Mouse (Mus musculus) midbrain, postnatal 0 days (tissue): ENCODE results near the gene Kmo. TPM values are rescaled to one million over a fixed set of nuclear protein-coding genes. Genes with fewer than 3 reads are reported as not detected.
A peak's percentile ranks its signal among the peaks of the same experiment; 100 is the strongest.

Experiments used
- ATAC-seq: fragments of 200-750 bp; cut with Nextera tagmentation; 2 replicates; pipeline ENCODE4 v1.8.0; 2017; ENCODE audit warnings: moderate number of reproducible peaks, mild to moderate bottlenecking, moderate TSS enrichment, moderate library complexity; ENCODE audit not compliant: low FRiP score
- DNase-seq: peaks from one replicate; pipeline ENCODE4 v3.0.0-alpha.2; 2015; ENCODE audit warnings: low spot score
- H3K27ac ChIP-seq: fragments of 300-500 bp; sonication (generic); 2 replicates; pipeline ENCODE4 v1.5.1; 2014; ENCODE audit warnings: low read depth, mild to moderate bottlenecking, low read length, mixed read lengths
- H3K27me3 ChIP-seq: fragments of 300-500 bp; sonication (generic); 2 replicates; pipeline ENCODE4 v1.6.1; 2014; ENCODE audit warnings: low read length, control low read depth, mixed read lengths; ENCODE audit not compliant: insufficient read depth
- H3K36me3 ChIP-seq: fragments of 300-500 bp; sonication (generic); 2 replicates; pipeline ENCODE4 v1.6.1; 2014; ENCODE audit warnings: low read length, control low read depth, mixed read lengths; ENCODE audit not compliant: insufficient read depth
- H3K4me1 ChIP-seq: fragments of 300-500 bp; sonication (generic); 2 replicates; pipeline ENCODE4 v1.6.1; 2014; ENCODE audit warnings: mild to moderate bottlenecking, control low read depth, antibody characterized with exemption, low read length, mixed read lengths; ENCODE audit not compliant: insufficient read depth
- H3K4me2 ChIP-seq: fragments of 300-500 bp; sonication (generic); 2 replicates; pipeline ENCODE4 v1.6.1; 2014; ENCODE audit warnings: low read depth, mild to moderate bottlenecking, low read length, mixed read lengths; ENCODE audit not compliant: poor library complexity, severe bottlenecking
- H3K4me3 ChIP-seq: fragments of 300-500 bp; sonication (generic); 2 replicates; pipeline ENCODE4 v1.5.1; 2014; ENCODE audit warnings: low read depth, mild to moderate bottlenecking, low read length, moderate library complexity
- H3K9ac ChIP-seq: fragments of 300-500 bp; sonication (generic); replicated peaks from 2 replicates; pipeline ENCODE4 v1.6.1; 2014; ENCODE audit warnings: mild to moderate bottlenecking, low read length, moderate library complexity, mixed read lengths; ENCODE audit not compliant: poor library complexity, severe bottlenecking
- H3K9me3 ChIP-seq: fragments of 300-500 bp; sonication (generic); 2 replicates; pipeline ENCODE4 v1.6.1; 2016; ENCODE audit warnings: low read length, control low read depth
- CTCF ChIP-seq: IDR thresholded peaks from 2 replicates; pipeline ENCODE4 v1.5.1; 2016; ENCODE audit warnings: antibody characterized with exemption, mild to moderate bottlenecking
- WGBS: fragments of 180-500 bp; shearing (Covaris S2); extraction: QIAGEN DNeasy Blood & Tissue Kit; methylation state at CpG from one replicate; pipeline ENCODE4 v1.1.7; 2014; 5-methylcytosine and 5-hydroxymethylcytosine counted together
- polyA plus RNA-seq: library from polyadenylated mRNA; unstranded; fragments of >200 nt; fragmentation: Nextera tagmentation; extraction: Ambion mirVana; gene quantifications from 2 replicates; pipeline ENCODE4 v1.2.1, GENCODE M21; 2015
- total RNA-seq: library from RNA; depleted of rRNA; stranded (reverse); fragments of >200 nt; gene quantifications from 2 replicates; pipeline ENCODE4 v1.2.3, GENCODE M21; 2014

The Kmo gene
- total and polyA plus RNA-seq, 2 experiments from 2014 or later, result not detected

DNA sequence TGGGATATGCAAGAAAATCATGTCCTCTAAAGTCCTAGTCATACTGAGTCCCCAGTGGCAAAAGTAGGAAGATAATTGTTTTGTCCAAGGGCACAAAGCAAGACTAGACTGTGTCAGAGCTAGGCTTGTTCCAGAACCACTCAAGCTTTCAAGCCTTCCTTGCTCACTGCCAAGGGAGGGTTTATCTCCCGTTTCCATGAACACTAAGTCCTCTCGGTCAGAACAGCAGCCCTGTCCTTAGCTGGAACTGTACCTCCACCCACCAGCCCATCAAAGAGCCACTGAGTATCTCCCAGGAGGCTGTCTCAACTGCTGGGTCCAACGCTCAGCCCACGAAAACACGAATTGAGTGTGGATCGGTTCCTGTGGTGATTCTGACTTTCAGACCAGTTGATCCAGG is 54.9 kb downstream of the Kmo start:
- H3K27ac ChIP-seq, result no peak overlapping the region
- H3K4me3 ChIP-seq, result no peak overlapping the region
- ATAC-seq, result no peak
- H3K27me3 ChIP-seq, result no peaks in the 10 kb centered on the region
- no peak for DNase-seq
- no peaks in the 10 kb centered on the region for H3K36me3 ChIP-seq
- H3K9me3 ChIP-seq, result no peaks in the 10 kb centered on the region
- H3K9ac ChIP-seq, result no peak overlapping the region
- no peak overlapping the region for H3K4me2 ChIP-seq
- 84% methylated on average over 6 of the region's 6 CpGs for WGBS
- TF ChIP-seq CTCF, result no peak
- no peaks in the 10 kb centered on the region for H3K4me1 ChIP-seq

DNA sequence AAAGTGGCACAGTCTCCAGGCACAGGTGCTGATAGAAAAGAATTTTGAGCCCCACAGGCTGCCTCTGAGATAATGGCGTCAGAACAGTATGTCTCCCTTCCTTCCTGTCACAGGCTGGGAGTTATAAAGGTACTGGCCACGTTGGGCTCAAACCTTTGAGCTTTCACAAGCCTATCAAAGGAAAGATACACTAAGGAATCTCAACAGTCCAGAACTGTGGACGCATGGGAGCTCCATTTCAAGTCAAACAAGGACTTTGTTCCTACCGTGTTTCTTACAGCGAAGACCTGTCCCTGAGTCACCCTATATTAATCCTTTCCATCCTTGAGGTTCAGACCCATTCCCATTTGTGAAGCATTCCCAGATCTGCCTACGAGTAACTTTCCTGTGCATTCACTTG is 57.3 kb downstream of the Kmo start:
- no peaks in the 10 kb centered on the region for H3K4me1 ChIP-seq
- ATAC-seq (no peak), DNase-seq (no peak)
- H3K27me3 ChIP-seq, result no peaks in the 10 kb centered on the region
- no peaks in the 10 kb centered on the region for H3K36me3 ChIP-seq
- H3K9ac ChIP-seq, result no peak overlapping the region
- H3K27ac ChIP-seq, result no peak overlapping the region
- 89% methylated on average over 6 of the region's 6 CpGs for WGBS
- H3K4me3 ChIP-seq, result no peak overlapping the region
- no peak overlapping the region for H3K4me2 ChIP-seq
- TF ChIP-seq CTCF, result no peak
- H3K9me3 ChIP-seq, result no peaks in the 10 kb centered on the region

- WGBS, result 82% methylated on average over 6 of the region's 6 CpGs
- ATAC-seq, result no peak
Observed at GRCm38 (mm10) chr1:175680995-175681394, 60.8 kb downstream of the Kmo start.

GRCm38 (mm10) chr1:175691686-175692245 is 71.6 kb downstream of the Kmo start:
- under 1% methylated on average over 22 of the region's 22 CpGs for WGBS
- H3K36me3 ChIP-seq, result no peaks in the 10 kb centered on the region; the same call in 1 of the 2 replicates
- peak overlapping the region; percentile 84 for H3K4me2 ChIP-seq
- no peak for DNase-seq
- peak overlapping the region; percentile 65 for H3K9ac ChIP-seq
- no peak; the same call in 1 of the 2 replicates for ATAC-seq
- TF ChIP-seq CTCF, result no peak
- H3K27me3 ChIP-seq, result no peaks in the 10 kb centered on the region
- peaks cover 9% of the 10 kb centered on the region; the same call in 1 of the 2 replicates for H3K4me1 ChIP-seq
- H3K9me3 ChIP-seq, result no peaks in the 10 kb centered on the region
- H3K4me3 ChIP-seq, result peak overlapping the region; percentile 82
- peak overlapping the region; percentile 65 for H3K27ac ChIP-seq

More at GRCm38 (mm10) chr1:175680995-175681394, 60.8 kb downstream of the Kmo start:
- DNase-seq, result no peak
- no peak for TF ChIP-seq CTCF
- Histone ChIP-seq H3K4me2 (no peak overlapping the region), H3K4me3 (no peak overlapping the region), H3K27ac (no peak overlapping the region), H3K9me3 (no peaks in the 10 kb centered on the region), H3K4me1 (no peaks in the 10 kb centered on the region), H3K36me3 (no peaks in the 10 kb centered on the region), H3K27me3 (no peaks in the 10 kb centered on the region), H3K9ac (no peak overlapping the region)

DNA sequence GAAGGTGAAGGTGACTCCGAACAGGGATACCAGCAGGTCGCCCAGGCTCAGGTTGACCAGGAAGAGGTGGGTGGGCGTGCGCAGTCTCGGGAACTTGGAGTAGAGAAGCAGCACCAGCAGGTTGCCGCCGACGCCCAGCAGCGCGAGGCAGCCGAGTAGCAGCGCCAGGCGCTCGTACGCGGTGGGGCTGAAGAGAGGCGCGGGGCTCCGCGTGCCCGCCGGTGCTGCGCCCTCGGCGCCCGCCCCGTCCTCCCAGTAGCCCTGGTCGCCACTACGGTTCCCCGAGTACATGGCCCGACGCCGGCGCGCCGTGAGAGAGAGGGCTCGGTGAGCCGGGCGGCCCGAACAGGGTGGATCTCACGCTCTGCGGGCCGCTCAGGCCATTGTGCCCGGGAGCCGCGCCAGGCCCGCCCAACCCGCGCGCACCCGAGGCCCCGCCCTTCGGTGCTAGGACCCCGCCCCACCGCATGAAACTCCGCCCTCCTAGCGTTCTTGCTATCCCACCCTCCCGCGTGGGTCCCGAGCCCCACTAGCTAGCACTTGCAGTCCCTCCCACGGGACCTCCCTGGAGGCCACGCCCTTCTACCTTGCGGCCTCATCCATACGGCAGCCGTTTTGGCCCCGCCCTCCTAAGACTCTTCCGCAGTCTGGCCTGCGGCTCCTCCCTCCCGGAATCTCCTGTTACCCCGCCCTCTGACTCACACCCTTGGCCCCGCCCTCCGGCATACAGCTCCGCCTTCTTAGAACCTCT is 72.2 kb downstream of the Kmo start, which contains the start of the genes Opn3 and Chml:
Gene Opn3 (minus strand): TSS at position 531 of the 751 bp plus-strand sequence.
Gene Chml (minus strand): TSS at position 656 of the 751 bp plus-strand sequence.
- no peaks in the 10 kb centered on the region for H3K9me3 ChIP-seq
- WGBS, result 0% methylated on average over 30 of the region's 73 CpGs

DNA sequence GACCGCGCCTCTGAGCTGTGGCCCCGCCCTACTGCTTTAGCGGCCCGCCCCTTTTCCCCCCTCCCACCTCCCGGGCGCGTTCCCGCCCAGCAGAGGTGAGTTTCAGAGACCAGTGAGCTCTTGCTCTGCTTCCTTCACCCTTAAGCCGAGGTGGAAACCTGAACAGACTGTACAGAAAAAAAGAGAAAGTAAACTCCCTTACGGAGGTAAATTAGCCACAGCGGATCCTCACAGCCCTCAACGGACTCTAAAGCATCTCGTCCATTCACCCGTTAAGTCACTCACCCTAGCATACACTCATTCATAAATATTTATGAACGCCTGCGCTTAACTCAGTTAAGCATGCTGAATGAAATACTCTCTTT is 72.8 kb downstream of the Kmo start:
- H3K4me2 ChIP-seq, result peak overlapping the region; percentile 84
- no peaks in the 10 kb centered on the region; the same call in 1 of the 2 replicates for H3K36me3 ChIP-seq
- DNase-seq, result no peak
- no peaks in the 10 kb centered on the region for H3K9me3 ChIP-seq
- no peaks in the 10 kb centered on the region for H3K27me3 ChIP-seq
- H3K4me1 ChIP-seq, result peaks cover 9% of the 10 kb centered on the region; the same call in 1 of the 2 replicates
- peak overlapping the region; percentile 65; the same call in 1 of the 2 replicates for H3K9ac ChIP-seq
- WGBS, result 1% methylated on average over 15 of the region's 17 CpGs
- H3K4me3 ChIP-seq, result peak overlapping the region; percentile 82
- no peak for TF ChIP-seq CTCF
- H3K27ac ChIP-seq, result peak overlapping the region; percentile 65
- ATAC-seq, result no peak; the same call in 1 of the 2 replicates

More for the DNA sequence above, 72.2 kb downstream of the Kmo start, which contains the start of the genes Opn3 and Chml:
- ATAC-seq (peak; percentile 95), DNase-seq (peak; percentile 98)
- peak within 1 kb of the TSS; percentile 65 for H3K27ac ChIP-seq
- peak within 1 kb of the TSS; percentile 65 for H3K9ac ChIP-seq
- H3K27me3 ChIP-seq, result no peaks in the 10 kb centered on the region
- peaks cover 9% of the 10 kb centered on the region; the same call in 1 of the 2 replicates for H3K4me1 ChIP-seq
- peak within 1 kb of the TSS; percentile 82 for H3K4me3 ChIP-seq
- H3K36me3 ChIP-seq, result no peaks in the 10 kb centered on the region; the same call in 1 of the 2 replicates
- peak within 1 kb of the TSS; percentile 84 for H3K4me2 ChIP-seq
- no peak for TF ChIP-seq CTCF
